22 mouse cellular contexts compared by ENCODE assay signal in genomic region chr16:30016064-30016463, GRCm38 (mm10). TPM values are rescaled to one million over a fixed set of nuclear protein-coding genes. Genes with fewer than 3 reads are reported as not detected.
DNase-seq lines count a peak whose midpoint lies in the region; ATAC-seq lines count a peak whose summit lies in the region.
"Had no signal": no experiment of that assay in that cellular context is flagged by ENCODE, and none has a peak within 500 bp of the region (broad histone marks: within the 10 kb centered on the region; RNA-seq: fewer than 3 reads in every experiment).

No protein-coding gene starts in this region.

- no peak for ATAC-seq in embryonic facial prominence, embryonic 11.5 days (replicated peaks; ENCODE audit: insufficient number of reproducible peaks, low FRiP score, low TSS enrichment, low read depth)
- ATAC-seq in megakaryocyte progenitor cell, adult 5-6 weeks (replicated peaks; ENCODE audit: poor library complexity) = peak; percentile 69
- ATAC-seq: activated CD4-positive, CD25-positive, alpha-beta regulatory T cell, adult 4 months; forebrain, embryonic 16.5 days; hindbrain, postnatal 0 days; Patski had no signal

- H3K27me3 ChIP-seq in embryonic facial prominence, embryonic 11.5 days (ENCODE audit: control insufficient read depth, insufficient read depth, low read length) = no peaks in the 10 kb centered on the region
- H3K27me3 ChIP-seq: embryonic facial prominence, embryonic 13.5 days; Patski had no signal

- peaks cover 8% of the 10 kb centered on the region for H3K4me1 ChIP-seq in embryonic facial prominence, embryonic 11.5 days (ENCODE audit: control insufficient read depth, insufficient read depth, low read length)

- H3K9me3 ChIP-seq in embryonic facial prominence, embryonic 11.5 days (replicated peaks; ENCODE audit: control insufficient read depth, low read length) = no peaks in the 10 kb centered on the region
- H3K9me3 ChIP-seq: embryonic facial prominence, embryonic 13.5 days; forebrain, embryonic 12.5 days; heart, embryonic 15.5 days; hindbrain, embryonic 13.5 days had no signal

- H3K4me3 ChIP-seq in embryonic facial prominence, embryonic 11.5 days (ENCODE audit: low read depth, low read length) = no peak overlapping the region
- H3K4me3 ChIP-seq: embryonic facial prominence, embryonic 13.5 days; forebrain, embryonic 12.5 days; heart, adult 2 months; heart, embryonic 15.5 days; hindbrain, embryonic 13.5 days had no signal

- H3K9ac ChIP-seq in embryonic facial prominence, embryonic 11.5 days (replicated peaks; ENCODE audit: low read length) = no peak overlapping the region
- H3K9ac ChIP-seq: embryonic facial prominence, embryonic 13.5 days; forebrain, embryonic 12.5 days; heart, embryonic 15.5 days; hindbrain, embryonic 13.5 days had no signal

- H3K4me2 ChIP-seq in embryonic facial prominence, embryonic 11.5 days (ENCODE audit: low read depth, low read length) = no peak overlapping the region
- H3K4me2 ChIP-seq: embryonic facial prominence, embryonic 13.5 days; forebrain, embryonic 12.5 days; heart, embryonic 11.5 days; heart, embryonic 15.5 days; hindbrain, embryonic 13.5 days had no signal

- 31% methylated on average over 3 of the region's 3 CpGs for WGBS in embryonic facial prominence, embryonic 11.5 days

- peak; percentile 64 for DNase-seq in embryo, embryonic 10 days (ENCODE audit: low spot score)
- no peak for DNase-seq in embryo, embryonic 11 days
- DNase-seq in 416B (ENCODE audit: low read depth) = peak; percentile 69
- DNase-seq in embryonic facial prominence, embryonic 11.5 days (ENCODE audit: low spot score) = peak; percentile 42
- DNase-seq in kidney, postnatal 25 days = no peak
- DNase-seq in testis, postnatal 10 days (ENCODE audit: low spot score) = no peak
- DNase-seq: adrenal gland, postnatal 14 days; cerebellum, adult 18-20 months; cerebellum, adult 9-11 months; gastrocnemius, postnatal 10 days; heart, adult 2 months; heart, postnatal 14 days had no signal

- H3K36me3 ChIP-seq in embryonic facial prominence, embryonic 11.5 days (replicated peaks; ENCODE audit: control insufficient read depth, insufficient read depth, low read depth, low read length) = no peaks in the 10 kb centered on the region
- H3K36me3 ChIP-seq: embryonic facial prominence, embryonic 13.5 days; forebrain, embryonic 12.5 days; heart, embryonic 15.5 days; hindbrain, embryonic 13.5 days had no signal

- H3K27ac ChIP-seq in embryonic facial prominence, embryonic 11.5 days (replicated peaks; ENCODE audit: low read depth, low read length) = no peak overlapping the region
- H3K27ac ChIP-seq: embryonic facial prominence, embryonic 13.5 days; forebrain, embryonic 12.5 days; heart, adult 2 months; heart, embryonic 15.5 days; hindbrain, embryonic 13.5 days; hindbrain, postnatal 0 days had no signal

RNA-seq across cellular contexts. Expression of gene Hes1, which starts 48.1 kb away (rescaled TPM):
- polyA plus RNA-seq in embryonic facial prominence, embryonic 11.5 days (2014; fragmentation: Nextera tagmentation; extraction: Ambion mirVana) = 65.0 and 68.1 TPM in 2 replicates
- total RNA-seq in megakaryocyte progenitor cell, adult 5-6 weeks (2015) = 0.24 and 0.47 TPM in 2 replicates
- total RNA-seq in megakaryocyte progenitor cell, adult 5-6 weeks (2017) = 0.41 and 6.0 TPM in 2 replicates
- polyA plus RNA-seq: activated CD4-positive, CD25-positive, alpha-beta regulatory T cell, adult 4 months had no signal

Comparison
In these comparisons a context has a peak if more than half of its experiments do, and no peak if none do; other contexts are left out.
1. DNase-seq: peak in embryo, embryonic 10 days (single experiment), 416B (single experiment) and embryonic facial prominence, embryonic 11.5 days (single experiment); none in embryo, embryonic 11 days (single experiment), kidney, postnatal 25 days (0 of 2) and testis, postnatal 10 days (single experiment).